Mouse (Mus musculus) lung, embryonic 15.5 days (tissue): ENCODE measurements around the gene AA986860. TPM values are rescaled to one million over a fixed set of nuclear protein-coding genes. Genes with fewer than 3 reads are reported as not detected.

Experiments used
- ATAC-seq: fragments of 200-750 bp; cut with Nextera tagmentation; 2 replicates; pipeline ENCODE4 v1.8.0; 2017; ENCODE audit warnings: moderate number of reproducible peaks, borderline replicate concordance; ENCODE audit not compliant: low FRiP score, low TSS enrichment; ENCODE audit errors: extremely low read depth
- H3K27ac ChIP-seq: fragments of 300-500 bp; sonication (generic); 2 replicates; pipeline ENCODE4 v1.5.1; 2015; ENCODE audit warnings: moderate library complexity, mild to moderate bottlenecking, inconsistent platforms
- H3K27me3 ChIP-seq: fragments of 300-500 bp; sonication (generic); 2 replicates; pipeline ENCODE4 v1.6.1; 2015; ENCODE audit warnings: inconsistent platforms
- H3K36me3 ChIP-seq: fragments of 300-500 bp; sonication (generic); 2 replicates; pipeline ENCODE4 v1.6.1; 2015; ENCODE audit warnings: inconsistent platforms
- H3K4me1 ChIP-seq: fragments of 300-500 bp; sonication (generic); 2 replicates; pipeline ENCODE4 v1.6.1; 2015; ENCODE audit warnings: inconsistent platforms
- H3K4me2 ChIP-seq: fragments of 300-500 bp; sonication (generic); 2 replicates; pipeline ENCODE4 v1.6.1; 2015; ENCODE audit warnings: inconsistent platforms, mild to moderate bottlenecking, moderate library complexity
- H3K4me3 ChIP-seq: fragments of 300-500 bp; sonication (generic); 2 replicates; pipeline ENCODE4 v1.5.1; 2015; ENCODE audit warnings: mild to moderate bottlenecking, inconsistent platforms
- H3K9ac ChIP-seq: fragments of 300-500 bp; sonication (generic); 2 replicates; pipeline ENCODE4 v1.6.1; 2015; ENCODE audit warnings: inconsistent platforms
- H3K9me3 ChIP-seq: fragments of 300-500 bp; sonication (generic); 2 replicates; pipeline ENCODE4 v1.6.1; 2016; ENCODE audit warnings: inconsistent platforms
- WGBS: fragments of 180-500 bp; shearing (Covaris S2); methylation state at CpG from one replicate; pipeline ENCODE4 v1.1.7; 2015; 5-methylcytosine and 5-hydroxymethylcytosine counted together
- polyA plus RNA-seq: library from polyadenylated mRNA; unstranded; fragments of >200 nt; fragmentation: Nextera tagmentation; extraction: Ambion mirVana; gene quantifications from 2 replicates; pipeline ENCODE4 v1.2.1, GENCODE M21; 2015

Gene AA986860
- polyA plus RNA-seq, 1 experiment from 2014 or later, result 13.0 TPM

GRCm38 (mm10) chr1:130717291-130717871 is 14.4 kb upstream of the AA986860 start, which contains the start of gene Yod1:
Gene Yod1 (plus strand): TSS chr1:130717327.
- ATAC-seq, result peak; percentile 80
- peak within 1 kb of the TSS; percentile 82 for H3K27ac ChIP-seq
- 0% methylated on average over 54 of the region's 54 CpGs for WGBS

GRCm38 (mm10) chr1:130724206-130724605 is 7.6 kb upstream of the AA986860 start:
- H3K27ac ChIP-seq, result no peak overlapping the region
- no peak overlapping the region for H3K4me2 ChIP-seq
- no peak for ATAC-seq
- H3K36me3 ChIP-seq, result 0 out of 2 replicates have a peak, but pooled peaks cover 3% of the 10 kb centered on the region
- no peak overlapping the region for H3K4me3 ChIP-seq
- 89% methylated on average over 5 of the region's 5 CpGs for WGBS
- H3K9ac ChIP-seq, result no peak overlapping the region
- H3K4me1 ChIP-seq, result 0 out of 2 replicates have a peak, but pooled peaks cover 2% of the 10 kb centered on the region
- H3K9me3 ChIP-seq, result no peaks in the 10 kb centered on the region
- no peaks in the 10 kb centered on the region for H3K27me3 ChIP-seq

More at GRCm38 (mm10) chr1:130717291-130717871, 14.4 kb upstream of the AA986860 start, which contains the start of gene Yod1:
- H3K4me1 ChIP-seq, result peaks cover 16% of the 10 kb centered on the region
- 0 out of 2 replicates have a peak, but pooled peaks cover 5% of the 10 kb centered on the region for H3K36me3 ChIP-seq
- peak within 1 kb of the TSS; percentile 94 for H3K4me2 ChIP-seq
- no peaks in the 10 kb centered on the region for H3K27me3 ChIP-seq
- peak within 1 kb of the TSS; percentile 91 for H3K9ac ChIP-seq
- peak within 1 kb of the TSS; percentile 95 for H3K4me3 ChIP-seq
- no peaks in the 10 kb centered on the region for H3K9me3 ChIP-seq

GRCm38 (mm10) chr1:130726396-130726795 is 5.4 kb upstream of the AA986860 start:
- no peak for ATAC-seq
- no peaks in the 10 kb centered on the region for H3K27me3 ChIP-seq
- WGBS, result 91% methylated on average over 2 of the region's 2 CpGs
- no peak overlapping the region for H3K4me3 ChIP-seq
- no peak overlapping the region for H3K4me2 ChIP-seq
- H3K9ac ChIP-seq, result no peak overlapping the region
- H3K4me1 ChIP-seq, result peaks cover 9% of the 10 kb centered on the region
- H3K36me3 ChIP-seq, result no peaks in the 10 kb centered on the region
- H3K27ac ChIP-seq, result no peak overlapping the region
- H3K9me3 ChIP-seq, result no peaks in the 10 kb centered on the region

- H3K27ac ChIP-seq, result no peak overlapping the region
- peaks cover 15% of the 10 kb centered on the region for H3K4me1 ChIP-seq
- no peaks in the 10 kb centered on the region for H3K9me3 ChIP-seq
- H3K9ac ChIP-seq, result no peak overlapping the region
- no peaks in the 10 kb centered on the region for H3K36me3 ChIP-seq
- WGBS, result 53% methylated on average over 1 of the region's 1 CpGs
- no peaks in the 10 kb centered on the region for H3K27me3 ChIP-seq
- ATAC-seq, result no peak
- no peak overlapping the region for H3K4me2 ChIP-seq
- H3K4me3 ChIP-seq, result no peak overlapping the region
Observed at GRCm38 (mm10) chr1:130728070-130728469, 3.7 kb upstream of the AA986860 start.

- no peaks in the 10 kb centered on the region for H3K9me3 ChIP-seq
- H3K4me1 ChIP-seq, result peaks cover 15% of the 10 kb centered on the region
- ATAC-seq, result no peak
- H3K36me3 ChIP-seq, result no peaks in the 10 kb centered on the region
- H3K4me2 ChIP-seq, result no peak overlapping the region
- H3K27ac ChIP-seq, result no peak overlapping the region
- 84% methylated on average over 3 of the region's 3 CpGs for WGBS
- no peak overlapping the region for H3K9ac ChIP-seq
- H3K27me3 ChIP-seq, result no peaks in the 10 kb centered on the region
- no peak overlapping the region for H3K4me3 ChIP-seq
Observed at GRCm38 (mm10) chr1:130728708-130729107, 3.1 kb upstream of the AA986860 start.

- no peak for ATAC-seq
- WGBS, result 74% methylated on average over 2 of the region's 2 CpGs
Observed at GRCm38 (mm10) chr1:130729153-130729552, 2.6 kb upstream of the AA986860 start, which contains the start of gene Pfkfb2. Gene Pfkfb2 (minus strand): TSS chr1:130729253.

GRCm38 (mm10) chr1:130732706-130733658 is 1.2 kb downstream of the AA986860 start:
- no peak overlapping the region for H3K9ac ChIP-seq
- H3K4me1 ChIP-seq, result peaks cover 37% of the 10 kb centered on the region
- 0 out of 2 replicates have a peak, but pooled peaks have one; percentile 7 for ATAC-seq
- peak overlapping the region; percentile 38 for H3K4me3 ChIP-seq
- H3K36me3 ChIP-seq, result no peaks in the 10 kb centered on the region
- no peaks in the 10 kb centered on the region for H3K9me3 ChIP-seq
- peak overlapping the region; percentile 52 for H3K4me2 ChIP-seq
- 69% methylated on average over 13 of the region's 13 CpGs for WGBS
- peak overlapping the region; percentile 83 for H3K27ac ChIP-seq
- no peaks in the 10 kb centered on the region for H3K27me3 ChIP-seq

More at GRCm38 (mm10) chr1:130729153-130729552, 2.6 kb upstream of the AA986860 start, which contains the start of gene Pfkfb2:
- no peaks in the 10 kb centered on the region for H3K9me3 ChIP-seq
- no peak within 1 kb of the TSS for H3K9ac ChIP-seq
- no peak within 1 kb of the TSS for H3K4me2 ChIP-seq
- no peaks in the 10 kb centered on the region for H3K27me3 ChIP-seq
- no peak within 1 kb of the TSS for H3K4me3 ChIP-seq
- H3K36me3 ChIP-seq, result no peaks in the 10 kb centered on the region
- peaks cover 15% of the 10 kb centered on the region for H3K4me1 ChIP-seq
- H3K27ac ChIP-seq, result no peak within 1 kb of the TSS

GRCm38 (mm10) chr1:130733671-130734070 is 1.9 kb downstream of the AA986860 start:
- WGBS, result 62% methylated on average over 4 of the region's 4 CpGs
- H3K9me3 ChIP-seq, result no peaks in the 10 kb centered on the region
- peak; percentile 56 for ATAC-seq
- peaks cover 37% of the 10 kb centered on the region for H3K4me1 ChIP-seq
- H3K4me2 ChIP-seq, result peak overlapping the region; percentile 52
- no peak overlapping the region for H3K9ac ChIP-seq
- peak overlapping the region; percentile 83 for H3K27ac ChIP-seq
- H3K36me3 ChIP-seq, result no peaks in the 10 kb centered on the region
- H3K4me3 ChIP-seq, result peak overlapping the region; percentile 38
- no peaks in the 10 kb centered on the region for H3K27me3 ChIP-seq

- ATAC-seq, result no peak
- Histone ChIP-seq H3K27ac (peak overlapping the region; percentile 83), H3K27me3 (no peaks in the 10 kb centered on the region), H3K4me1 (peaks cover 37% of the 10 kb centered on the region), H3K9ac (no peak overlapping the region), H3K36me3 (no peaks in the 10 kb centered on the region), H3K9me3 (no peaks in the 10 kb centered on the region), H3K4me2 (peak overlapping the region; percentile 33), H3K4me3 (peak overlapping the region; percentile 4)
- 27% methylated on average over 5 of the region's 5 CpGs for WGBS
Observed at GRCm38 (mm10) chr1:130734452-130734851, 2.7 kb downstream of the AA986860 start.

GRCm38 (mm10) chr1:130734852-130735251 is 3.1 kb downstream of the AA986860 start:
- no peaks in the 10 kb centered on the region for H3K27me3 ChIP-seq
- H3K4me2 ChIP-seq, result peak overlapping the region; percentile 33
- peak overlapping the region; percentile 83 for H3K27ac ChIP-seq
- peaks cover 37% of the 10 kb centered on the region for H3K4me1 ChIP-seq
- H3K4me3 ChIP-seq, result peak overlapping the region; percentile 4; the same call in 1 of the 2 replicates
- H3K9ac ChIP-seq, result no peak overlapping the region
- ATAC-seq, result no peak
- no peaks in the 10 kb centered on the region for H3K36me3 ChIP-seq
- WGBS, result 25% methylated on average over 8 of the region's 8 CpGs
- H3K9me3 ChIP-seq, result no peaks in the 10 kb centered on the region

GRCm38 (mm10) chr1:130737411-130737881 is 5.7 kb downstream of the AA986860 start:
- H3K4me2 ChIP-seq, result no peak overlapping the region
- H3K9me3 ChIP-seq, result no peaks in the 10 kb centered on the region
- no peak overlapping the region for H3K4me3 ChIP-seq
- WGBS, result 39% methylated on average over 11 of the region's 11 CpGs
- no peaks in the 10 kb centered on the region for H3K27me3 ChIP-seq
- H3K4me1 ChIP-seq, result peaks cover 35% of the 10 kb centered on the region
- no peaks in the 10 kb centered on the region for H3K36me3 ChIP-seq
- H3K27ac ChIP-seq, result no peak overlapping the region
- no peak overlapping the region for H3K9ac ChIP-seq
- ATAC-seq, result no peak
